8 mouse cellular contexts compared by ENCODE assay signal in genomic region chr8:94532873-94533671, GRCm38 (mm10). TPM values are rescaled to one million over a fixed set of nuclear protein-coding genes. Genes with fewer than 3 reads are reported as not detected.
DNase-seq lines count a peak whose midpoint lies in the region; ATAC-seq lines count a peak whose summit lies in the region.

TSS of gene Cpne2 (plus strand) at chr8:94532990.

- H3K36me3 ChIP-seq in heart, embryonic 13.5 days, result no peaks in the 10 kb centered on the region
- no peaks in the 10 kb centered on the region for H3K36me3 ChIP-seq in kidney, embryonic 16.5 days (ENCODE audit: insufficient read depth, low read length)
- no peaks in the 10 kb centered on the region for H3K36me3 ChIP-seq in liver, embryonic 12.5 days
- no peaks in the 10 kb centered on the region for H3K36me3 ChIP-seq in stomach, embryonic 15.5 days

- H3K9ac ChIP-seq in heart, embryonic 13.5 days, result peak within 1 kb of the TSS; percentile 86
- H3K9ac ChIP-seq in kidney, embryonic 16.5 days (replicated peaks; ENCODE audit: low read length), result peak within 1 kb of the TSS; percentile 76
- peak within 1 kb of the TSS; percentile 59 for H3K9ac ChIP-seq in liver, embryonic 12.5 days
- peak within 1 kb of the TSS; percentile 42 for H3K9ac ChIP-seq in stomach, embryonic 15.5 days

- H3K4me2 ChIP-seq in heart, embryonic 13.5 days, result peak within 1 kb of the TSS; percentile 96
- peak within 1 kb of the TSS; percentile 96 for H3K4me2 ChIP-seq in kidney, embryonic 16.5 days (replicated peaks; ENCODE audit: low read depth, low read length)
- H3K4me2 ChIP-seq in liver, embryonic 12.5 days, result peak within 1 kb of the TSS; percentile 72
- peak within 1 kb of the TSS; percentile 99 for H3K4me2 ChIP-seq in stomach, embryonic 15.5 days

- no peak within 1 kb of the TSS for H3K27ac ChIP-seq in heart, embryonic 13.5 days (replicated peaks)
- H3K27ac ChIP-seq in kidney, embryonic 16.5 days (ENCODE audit: low read length), result no peak within 1 kb of the TSS
- no peak within 1 kb of the TSS for H3K27ac ChIP-seq in liver, embryonic 12.5 days
- no peak within 1 kb of the TSS for H3K27ac ChIP-seq in stomach, embryonic 15.5 days

- peaks cover 34% of the 10 kb centered on the region for H3K4me1 ChIP-seq in heart, embryonic 13.5 days
- peaks cover 12% of the 10 kb centered on the region for H3K4me1 ChIP-seq in kidney, embryonic 16.5 days (ENCODE audit: insufficient read depth, low read length)
- peaks cover 10% of the 10 kb centered on the region; the same call in 1 of the 2 replicates for H3K4me1 ChIP-seq in liver, embryonic 12.5 days
- H3K4me1 ChIP-seq in stomach, embryonic 15.5 days, result peaks cover 12% of the 10 kb centered on the region

- WGBS in heart, embryonic 13.5 days, result under 1% methylated on average over 75 of the region's 81 CpGs
- WGBS in kidney, embryonic 16.5 days, result under 1% methylated on average over 74 of the region's 81 CpGs
- 1% methylated on average over 67 of the region's 81 CpGs for WGBS in liver, embryonic 12.5 days (ENCODE audit: insufficient replicate concordance)
- WGBS in stomach, embryonic 15.5 days, result under 1% methylated on average over 67 of the region's 81 CpGs

- peak within 1 kb of the TSS; percentile 71 for H3K4me3 ChIP-seq in heart, embryonic 13.5 days
- H3K4me3 ChIP-seq in kidney, embryonic 16.5 days (ENCODE audit: low read length), result peak within 1 kb of the TSS; percentile 70
- peak within 1 kb of the TSS; percentile 60 for H3K4me3 ChIP-seq in liver, embryonic 12.5 days
- peak within 1 kb of the TSS; percentile 65 for H3K4me3 ChIP-seq in stomach, embryonic 15.5 days (replicated peaks)

- no peaks in the 10 kb centered on the region for H3K9me3 ChIP-seq in heart, embryonic 13.5 days
- H3K9me3 ChIP-seq in kidney, embryonic 16.5 days (ENCODE audit: low read length), result no peaks in the 10 kb centered on the region
- no peaks in the 10 kb centered on the region for H3K9me3 ChIP-seq in liver, embryonic 12.5 days (replicated peaks)
- no peaks in the 10 kb centered on the region for H3K9me3 ChIP-seq in stomach, embryonic 15.5 days

- peak; percentile 77 for ATAC-seq in erythroid progenitor cell, adult 5-6 weeks (replicated peaks; ENCODE audit: low FRiP score, poor library complexity, severe bottlenecking)
- peak; percentile 63; the same call in 1 of the 2 replicates for ATAC-seq in heart, embryonic 13.5 days (ENCODE audit: extremely low read depth, insufficient number of reproducible peaks, low FRiP score, low TSS enrichment)
- peak; percentile 93 for ATAC-seq in kidney, embryonic 16.5 days (ENCODE audit: low FRiP score, low TSS enrichment)
- ATAC-seq in liver, embryonic 12.5 days, result peak; percentile 48
- ATAC-seq in stomach, embryonic 15.5 days (ENCODE audit: insufficient read depth, low FRiP score, low read depth), result peak; percentile 84

- H3K27me3 ChIP-seq in heart, embryonic 13.5 days (replicated peaks), result peaks cover 79% of the 10 kb centered on the region
- H3K27me3 ChIP-seq in kidney, embryonic 16.5 days (ENCODE audit: insufficient read depth, low read length), result peaks cover 17% of the 10 kb centered on the region
- H3K27me3 ChIP-seq in liver, embryonic 12.5 days (replicated peaks), result peaks cover 87% of the 10 kb centered on the region
- H3K27me3 ChIP-seq in stomach, embryonic 15.5 days (replicated peaks), result 0 out of 2 replicates have a peak, but pooled peaks cover 7% of the 10 kb centered on the region

- DNase-seq in 3T3-L1 (ENCODE audit: low read depth, low spot score), result peak; percentile 68
- peak; percentile 76 to 81 for DNase-seq in adrenal gland, adult 18-20 months (ENCODE audit: low spot score in 2 of 2)
- peak; percentile 67 for DNase-seq in naive thymus-derived CD4-positive, alpha-beta T cell, adult 2 months (ENCODE audit: low read depth)

RNA-seq across cellular contexts. Expression of gene Cpne2, which starts in this region (rescaled TPM):
- total RNA-seq in adrenal gland, adult 18-20 months (2021), result 10 to 100 TPM; 14.7 to 18.5 TPM
- 25.2 and 37.3 TPM in 2 replicates for total RNA-seq in erythroid progenitor cell, adult 5-6 weeks (2015; ENCODE audit: low replicate concordance)
- total RNA-seq in erythroid progenitor cell, adult 5-6 weeks (2017; ENCODE audit: low replicate concordance), result 14.5 and 18.7 TPM in 2 replicates
- 5.2 and 6.1 TPM in 2 replicates for polyA plus RNA-seq in heart, embryonic 13.5 days (2015; fragmentation: Nextera tagmentation; extraction: Ambion mirVana)
- polyA plus RNA-seq in kidney, embryonic 16.5 days (2015; fragmentation: Nextera tagmentation; extraction: Ambion mirVana), result 10.2 and 13.5 TPM in 2 replicates
- 3.3 and 3.9 TPM in 2 replicates for polyA plus RNA-seq in liver, embryonic 12.5 days (2016; fragmentation: Nextera tagmentation; extraction: Ambion mirVana)
- polyA plus RNA-seq in stomach, embryonic 15.5 days (2015; fragmentation: Nextera tagmentation; extraction: Ambion mirVana), result 10.6 TPM in 2 replicates
